Mouse (Mus musculus) CH12.LX (cell line): ENCODE measurements around the gene Prn. TPM values are rescaled to one million over a fixed set of nuclear protein-coding genes. Genes with fewer than 3 reads are reported as not detected.

Experiments used
- DNase-seq: peaks from one replicate; pipeline ENCODE4 v3.0.0-alpha.2; 2013; ENCODE audit errors: extremely low read depth
- H3K27ac ChIP-seq: 2 replicates; pipeline ENCODE4 v1.5.1; 2012; ENCODE audit warnings: low read depth, mild to moderate bottlenecking, control low read depth, moderate library complexity; ENCODE audit not compliant: insufficient read depth
- H3K27me3 ChIP-seq: replicated peaks from 2 replicates; pipeline ENCODE3; 2012; ENCODE audit warnings: inconsistent platforms
- H3K36me3 ChIP-seq, 2 experiments: replicated peaks in 1 of 2; 2 replicates each; pipeline versions ENCODE3 to v1.6.1; 2012; ENCODE audit warnings: inconsistent platforms in 1 of 2, low read length in 1 of 2, mild to moderate bottlenecking in 1 of 2, mixed read lengths in 1 of 2, moderate library complexity in 1 of 2; ENCODE audit not compliant: control insufficient read depth in 1 of 2, insufficient read depth in 1 of 2
- H3K4me1 ChIP-seq, 2 experiments: 2 replicates each; pipeline ENCODE4 v1.6.1; 2012; ENCODE audit warnings: inconsistent platforms in 1 of 2, moderate library complexity in 1 of 2; ENCODE audit not compliant: insufficient read depth in 2 of 2, control insufficient read depth in 1 of 2
- H3K4me2 ChIP-seq: 2 replicates; pipeline ENCODE4 v1.6.1; 2012; ENCODE audit warnings: low read depth, mild to moderate bottlenecking, control low read depth; ENCODE audit not compliant: poor library complexity, insufficient read depth, severe bottlenecking
- H3K4me3 ChIP-seq, 3 experiments: fragments of 150-350 bp in 1 of 3; sonication (generic) in 1 of 3; replicated peaks in 1 of 3; 2 replicates each; pipeline versions ENCODE3 to v1.5.1; 2011 to 2012; ENCODE audit warnings: low read depth in 2 of 3, low read length in 2 of 3, mild to moderate bottlenecking in 2 of 3, moderate library complexity in 2 of 3, control low read depth in 1 of 3, improper control_type of control experiment in 1 of 3, inconsistent platforms in 1 of 3, mixed read lengths in 1 of 3; ENCODE audit not compliant: poor library complexity in 1 of 3
- H3K79me2 ChIP-seq: replicated peaks from 2 replicates; pipeline ENCODE4 v1.6.1; 2012; ENCODE audit warnings: mild to moderate bottlenecking, moderate library complexity; ENCODE audit not compliant: control insufficient read depth, poor library complexity, insufficient read depth, severe bottlenecking; ENCODE audit errors: extremely low read depth
- H3K9ac ChIP-seq: 2 replicates; pipeline ENCODE4 v1.6.1; 2012; ENCODE audit warnings: low read depth, mild to moderate bottlenecking, control low read depth, moderate library complexity; ENCODE audit not compliant: insufficient read depth
- H3K9me3 ChIP-seq: replicated peaks from 2 replicates; pipeline ENCODE3; 2012; ENCODE audit warnings: low read length, inconsistent platforms, mixed read lengths
- CHD1 ChIP-seq: IDR thresholded peaks from 2 replicates; pipeline ENCODE4 v1.6.1; 2012; ENCODE audit warnings: low read depth, low read length, improper control_type of control experiment, inconsistent platforms
- CHD2 ChIP-seq: IDR thresholded peaks from 2 replicates; pipeline ENCODE4 v1.6.1; 2011; ENCODE audit warnings: low read length, improper control_type of control experiment
- CTCF ChIP-seq, 2 experiments: IDR thresholded peaks in 1 of 2; conservative IDR thresholded peaks in 1 of 2; 2 replicates each; pipeline ENCODE4 v1.5.1; 2011 to 2012; ENCODE audit warnings: low read depth in 2 of 2, low read length in 2 of 2, improper control_type of control experiment in 1 of 2, inconsistent platforms in 1 of 2, mild to moderate bottlenecking in 1 of 2, moderate library complexity in 1 of 2
- ELF1 ChIP-seq: IDR thresholded peaks from 2 replicates; pipeline ENCODE4 v1.6.1; 2014; ENCODE audit warnings: low read depth, mild to moderate bottlenecking, inconsistent platforms, low read length, improper control_type of control experiment
- EP300 ChIP-seq: IDR thresholded peaks from 2 replicates; pipeline ENCODE4 v1.6.1; 2011; ENCODE audit warnings: low read length, improper control_type of control experiment
- ETS1 ChIP-seq: conservative IDR thresholded peaks from 2 replicates; pipeline ENCODE4 v1.6.1; 2012; ENCODE audit warnings: low read depth, mild to moderate bottlenecking, inconsistent platforms, low read length, improper control_type of control experiment, moderate library complexity
- GABPA ChIP-seq: IDR thresholded peaks from 2 replicates; pipeline ENCODE4 v1.6.1; 2012; ENCODE audit warnings: low read depth, low read length, improper control_type of control experiment, inconsistent platforms; ENCODE audit not compliant: insufficient replicate concordance
- JUND ChIP-seq: conservative IDR thresholded peaks from 2 replicates; pipeline ENCODE4 v1.6.1; 2011; ENCODE audit warnings: low read depth, low read length, improper control_type of control experiment
- MAFK ChIP-seq: IDR thresholded peaks from 2 replicates; pipeline ENCODE4 v1.6.1; 2011; ENCODE audit warnings: low read length, improper control_type of control experiment; ENCODE audit not compliant: insufficient replicate concordance
- MYC ChIP-seq: IDR thresholded peaks from 2 replicates; pipeline ENCODE4 v1.6.1; 2011; ENCODE audit warnings: low read depth, mild to moderate bottlenecking, improper control_type of control experiment, low read length
- NRF1 ChIP-seq: IDR thresholded peaks from 2 replicates; pipeline ENCODE4 v1.6.1; 2014; ENCODE audit warnings: low read depth, mild to moderate bottlenecking, inconsistent platforms, low read length, improper control_type of control experiment, moderate library complexity
- PAX5 ChIP-seq: IDR thresholded peaks from 2 replicates; pipeline ENCODE4 v1.6.1; 2012; ENCODE audit warnings: low read length, inconsistent platforms, mixed read lengths
- POLR2A ChIP-seq: IDR thresholded peaks from 2 replicates; pipeline ENCODE4 v1.6.1; 2011; ENCODE audit warnings: low read depth, mild to moderate bottlenecking, improper control_type of control experiment, low read length
- POLR2AphosphoS2 ChIP-seq: IDR thresholded peaks from 2 replicates; pipeline ENCODE4 v1.6.1; 2011; ENCODE audit warnings: low read depth, low read length, improper control_type of control experiment
- RAD21 ChIP-seq: IDR thresholded peaks from 2 replicates; pipeline ENCODE4 v1.6.1; 2011; ENCODE audit warnings: low read depth, mild to moderate bottlenecking, low read length, improper control_type of control experiment, moderate library complexity
- SMC3 ChIP-seq: IDR thresholded peaks from 2 replicates; pipeline ENCODE4 v1.6.1; 2011; ENCODE audit warnings: low read depth, low read length, improper control_type of control experiment
- TCF12 ChIP-seq: IDR thresholded peaks from 2 replicates; pipeline ENCODE4 v1.6.1; 2014; ENCODE audit warnings: low read depth, mild to moderate bottlenecking, inconsistent platforms, low read length, improper control_type of control experiment
- ZKSCAN1 ChIP-seq: IDR thresholded peaks from 2 replicates; pipeline ENCODE4 v1.6.1; 2012; ENCODE audit warnings: low read depth, inconsistent platforms, low read length, improper control_type of control experiment, borderline replicate concordance
- ZNF384 ChIP-seq: IDR thresholded peaks from 2 replicates; pipeline ENCODE4 v1.6.1; 2012; ENCODE audit warnings: low read depth, low read length, improper control_type of control experiment, inconsistent platforms
- dilution Hi-C: fragments of 300-500 bp; cut with MboI; formaldehyde crosslinking; loops from 2 replicates; pipeline ENCODE4 v1.14.3; 2020; ENCODE audit warnings: low sequenced_read_pairs; ENCODE audit not compliant: extremely low pct_unique_long_range_greater_than_20kb, extremely low pct_ligation_motif_present
- in situ Hi-C: fragments of 300-500 bp; cut with MboI; formaldehyde crosslinking; loops from 3 replicates; pipeline ENCODE4 v1.14.3; 2019; ENCODE audit warnings: low sequenced_read_pairs, low pct_ligation_motif_present, low pct_unique_long_range_greater_than_20kb, mixed read lengths
- polyA plus RNA-seq: library from polyadenylated mRNA; unstranded; fragments of >175 nt; gene quantifications from 2 replicates; pipeline ENCODE4 v1.2.1, GENCODE M21; 2012; ENCODE audit warnings: low read depth; ENCODE audit not compliant: insufficient read length
- total RNA-seq, 2 experiments: library from RNA; depleted of rRNA; stranded (reverse); fragments of 300-350 nt in 1 of 2; fragments of >200 nt in 1 of 2; gene quantifications; 2 replicates each; pipeline ENCODE4 v1.2.3; 2012 to 2014

The Prn gene
- total and polyA plus RNA-seq, 3 experiments, result not detected

DNA sequence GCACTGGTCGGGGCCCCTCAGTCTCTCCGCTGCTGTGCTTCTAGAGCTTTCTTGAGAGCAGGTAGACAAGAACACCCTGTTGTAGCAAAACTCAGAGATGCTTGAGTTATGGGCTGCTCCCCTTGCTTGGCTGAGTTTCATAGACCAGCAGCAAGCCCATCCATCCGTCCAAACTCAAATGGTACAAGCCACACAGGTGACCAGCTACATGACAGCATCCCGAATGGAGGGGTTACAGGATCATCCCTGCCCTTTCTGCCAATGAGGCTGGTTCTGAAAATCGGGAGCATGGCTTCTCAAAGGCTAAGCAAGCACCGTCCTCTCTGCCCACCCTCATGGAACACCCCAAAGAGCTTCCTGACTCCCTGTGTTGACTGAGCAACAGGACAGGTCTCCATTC is 85.2 kb downstream of the Prn start:
- Histone ChIP-seq H3K79me2 (no peaks in the 10 kb centered on the region; the same call in 1 of the 2 replicates), H3K4me2 (no peak overlapping the region), H3K36me3 (peaks cover 61 to 90% of the 10 kb centered on the region in 2 experiments), H3K27ac (no peak overlapping the region; the same call in 1 of the 2 replicates), H3K9ac (no peak overlapping the region), H3K27me3 (no peaks in the 10 kb centered on the region), H3K4me3 (no peak overlapping the region), H3K4me1 (peaks cover 19 to 70% of the 10 kb centered on the region in 2 experiments), H3K9me3 (no peaks in the 10 kb centered on the region)
- dilution Hi-C loops (no loop called here), in situ Hi-C loops (no loop called here)
- DNase-seq, result no peak
- TF ChIP-seq CTCF (conservative IDR thresholded peaks at IDR 0.05 in 1 of 2, IDR thresholded peaks at IDR 0.05 in 1 of 2; ENCODE audit: low read depth in 2 of 2, low read length in 2 of 2), result no peak
- no peak for TF ChIP-seq ETS1
- TF ChIP-seq NRF1, result no peak
- no peak for TF ChIP-seq POLR2AphosphoS2
- no peak for TF ChIP-seq PAX5
- no peak for TF ChIP-seq CHD2
- no peak for TF ChIP-seq TCF12
- TF ChIP-seq GABPA, result no peak
- no peak for TF ChIP-seq SMC3
- no peak for TF ChIP-seq JUND
- no peak for TF ChIP-seq MAFK
- TF ChIP-seq CHD1, result no peak
- TF ChIP-seq RAD21, result no peak
- no peak for TF ChIP-seq ZKSCAN1
- TF ChIP-seq MYC, result no peak
- TF ChIP-seq POLR2A, result no peak

DNA sequence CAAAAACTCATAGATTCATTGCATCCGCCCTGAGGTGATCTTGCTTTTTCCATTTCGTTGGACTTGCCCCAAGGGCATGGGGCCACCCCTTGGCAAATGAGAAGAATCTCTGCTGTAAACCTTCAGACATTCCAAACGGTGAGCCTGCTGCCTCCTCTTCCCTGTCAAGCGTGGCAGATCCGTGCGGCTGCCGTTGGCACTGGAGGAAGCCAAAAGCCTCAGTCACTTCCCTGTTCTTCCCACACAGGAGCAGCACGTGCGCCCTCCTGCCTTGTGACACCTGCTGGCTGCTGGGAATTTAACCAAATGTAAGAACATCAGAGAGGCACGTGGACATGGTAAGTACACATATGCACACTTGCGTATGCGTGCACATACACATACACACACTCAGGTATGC is 86.0 kb downstream of the Prn start:
- Histone ChIP-seq H3K27me3 (no peaks in the 10 kb centered on the region), H3K4me3 (no peak overlapping the region), H3K27ac (no peak overlapping the region), H3K79me2 (no peaks in the 10 kb centered on the region; the same call in 1 of the 2 replicates), H3K36me3 (peaks cover 68 to 89% of the 10 kb centered on the region in 2 experiments), H3K9ac (no peak overlapping the region), H3K4me1 (peaks cover 19 to 73% of the 10 kb centered on the region in 2 experiments), H3K4me2 (no peak overlapping the region), H3K9me3 (no peaks in the 10 kb centered on the region)
- dilution Hi-C loops, result no loop called here
- TF ChIP-seq EP300 (no peak), ETS1 (no peak), CTCF (conservative IDR thresholded peaks at IDR 0.05 in 1 of 2, IDR thresholded peaks at IDR 0.05 in 1 of 2; ENCODE audit: low read depth in 2 of 2, low read length in 2 of 2) (no peak), ELF1 (no peak), ZKSCAN1 (no peak), ZNF384 (no peak)
- DNase-seq, result no peak
- in situ Hi-C loops, result no loop called here
